Mouse (Mus musculus): ENCODE measurements around the gene D11Wsu47e.

- TF ChIP-seq CTCF (IDR thresholded peaks at IDR 0.05): no peak
- no peak for TF ChIP-seq POLR2A (IDR thresholded peaks at IDR 0.05; ENCODE audit: insufficient read depth, low read depth, low read length)
These were observed 26.8 kb downstream of the D11Wsu47e start for GRCm38 (mm10) chr11:113711061-113711460.

Measured in heart, adult 2 months (tissue).